In the genomic region with DNA sequence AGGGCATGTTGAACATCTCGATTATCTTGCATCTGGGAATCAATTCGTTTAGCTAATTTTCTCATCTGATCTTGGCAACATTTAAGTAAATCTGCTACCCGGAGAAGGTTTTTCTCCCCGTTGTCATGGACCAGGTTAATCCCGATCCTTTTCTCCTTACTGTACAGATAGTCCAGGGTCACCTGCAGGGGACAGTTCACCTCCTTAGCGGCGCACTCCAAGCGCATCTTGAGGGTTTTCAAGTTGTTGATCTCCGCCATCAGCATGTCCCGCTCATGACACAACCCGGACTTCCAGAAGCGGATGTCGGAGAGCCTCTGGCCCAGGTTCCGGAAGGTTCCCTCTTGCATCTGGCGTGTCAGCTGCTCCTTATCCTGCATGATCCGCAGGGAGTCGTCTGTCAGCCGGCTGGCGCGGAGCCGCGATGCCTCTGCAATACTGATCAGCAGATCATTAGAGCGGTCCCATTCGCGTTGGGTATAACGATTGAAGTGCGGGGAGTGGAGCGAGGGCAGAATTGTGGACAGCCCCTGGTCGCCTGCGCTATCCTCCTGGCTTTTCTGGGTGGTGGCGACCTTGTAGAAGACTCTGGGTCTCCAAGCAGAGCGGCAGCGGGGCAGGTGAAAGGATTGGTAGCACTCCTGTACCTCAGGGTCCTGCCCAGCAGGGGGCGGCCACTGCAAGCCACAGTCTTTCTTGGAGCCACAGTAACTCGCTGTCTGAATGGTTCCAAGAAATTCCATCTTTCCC, we compare ENCODE assay signal across 8 mouse cellular contexts. TPM values are rescaled to one million over a fixed set of nuclear protein-coding genes. Genes with fewer than 3 reads are reported as not detected.
A peak's percentile ranks its signal among the peaks of the same experiment; 100 is the strongest.
DNase-seq lines count a peak whose midpoint lies in the region; ATAC-seq and TF ChIP-seq lines count a peak whose summit lies in the region.

No protein-coding gene starts in this region.

- H3K27me3 ChIP-seq in megakaryocyte, embryonic 14.5 days (replicated peaks): peaks cover 13% of the 10 kb centered on the region

- DNase-seq in gastrocnemius, postnatal 14 days: peak; percentile 78
- DNase-seq in left cerebral cortex, adult 8-10 months (ENCODE audit: low spot score in 2 of 2): peak; percentile 70 to 85
- peak; percentile 75 to 81 for DNase-seq in right cerebral cortex, postnatal 10 days (ENCODE audit: low spot score in 2 of 2)
- peak; percentile 80 for DNase-seq in urinary bladder, postnatal 25 days (ENCODE audit: low spot score)

- H3K27ac ChIP-seq in cortical plate, adult 2 months (ENCODE audit: insufficient read depth, low read length): no peak overlapping the region

- ATAC-seq in activated CD4-positive, CD25-positive, alpha-beta regulatory T cell, adult 4 months: peak; percentile 83
- peak; percentile 77 for ATAC-seq in inflammation-experienced regulatory T-cells, adult 6 months

- peak overlapping the region; percentile 58 for H3K4me3 ChIP-seq in cortical plate, adult 2 months (ENCODE audit: insufficient read depth, low read length)
- peak overlapping the region; percentile 87 for H3K4me3 ChIP-seq in megakaryocyte, embryonic 14.5 days (replicated peaks)

- no peaks in the 10 kb centered on the region for H3K36me3 ChIP-seq in megakaryocyte, embryonic 14.5 days (replicated peaks; ENCODE audit: low read length)

- no peaks in the 10 kb centered on the region for H3K4me1 ChIP-seq in cortical plate, adult 2 months (ENCODE audit: control insufficient read depth, insufficient read depth, low read length)
- peaks cover 8% of the 10 kb centered on the region for H3K4me1 ChIP-seq in megakaryocyte, embryonic 14.5 days

- peaks cover 9% of the 10 kb centered on the region for H3K9me3 ChIP-seq in megakaryocyte, embryonic 14.5 days

- TF ChIP-seq CTCF in cortical plate, adult 2 months (IDR thresholded peaks at IDR 0.05; ENCODE audit: extremely low read depth, insufficient read depth, low read length): peak; percentile 63

- no peak for TF ChIP-seq POLR2A in cortical plate, adult 2 months (IDR thresholded peaks at IDR 0.05; ENCODE audit: extremely low read depth, insufficient read depth, low read length)

- intact Hi-C loops in gastrocnemius, postnatal 14 days (cut with DNase I; ENCODE audit: low total_unique reads): loop anchor here (5.0 to 10.0 kb wide), 2 partner anchors 280 to 382 kb away; a partner anchor contains a TSS

RNA-seq across cellular contexts. Expression of a gene that starts 7.4 kb away (rescaled TPM):
- polyA plus RNA-seq in activated CD4-positive, CD25-positive, alpha-beta regulatory T cell, adult 4 months (2017; shearing (Covaris generic)): under 1 TPM in 1 of 2 experiments, not detected in 1; 0.22 TPM
- polyA plus RNA-seq in cortical plate, adult 2 months (2012; rRNA removed): 6.2 and 7.6 TPM in 2 replicates
- 1 to 10 TPM in 1 of 2 experiments, not detected in 1; 1.2 TPM for total RNA-seq in gastrocnemius, postnatal 14 days (2021)
- polyA plus RNA-seq in inflammation-experienced regulatory T-cells, adult 6 months (2017; shearing (Covaris generic)): not detected
- total RNA-seq in left cerebral cortex, adult 8-10 months (2022): 1 to 10 TPM; 5.0 to 7.8 (median 7.2) TPM
- not detected in 2 replicates for polyA plus RNA-seq in megakaryocyte, embryonic 14.5 days (2012; ENCODE audit: insufficient read depth, low replicate concordance)

RNA-seq across cellular contexts. Expression of a gene that starts 11.3 kb away (rescaled TPM):
- polyA plus RNA-seq in activated CD4-positive, CD25-positive, alpha-beta regulatory T cell, adult 4 months (2017; shearing (Covaris generic)): 1 to 10 TPM; 1.6 to 2.5 TPM
- 21.3 and 21.8 TPM in 2 replicates for polyA plus RNA-seq in cortical plate, adult 2 months (2012; rRNA removed)
- total RNA-seq in gastrocnemius, postnatal 14 days (2021): 1 to 10 TPM; 2.9 to 3.1 TPM
- polyA plus RNA-seq in inflammation-experienced regulatory T-cells, adult 6 months (2017; shearing (Covaris generic)): 1 to 10 TPM; 1.1 to 1.3 (median 1.1) TPM
- total RNA-seq in left cerebral cortex, adult 8-10 months (2022): 10 to 100 TPM; 43.3 to 47.7 (median 45.6) TPM
- 5.6 and 7.0 TPM in 2 replicates for polyA plus RNA-seq in megakaryocyte, embryonic 14.5 days (2012; ENCODE audit: insufficient read depth, low replicate concordance)

RNA-seq across cellular contexts. Expression of a gene that starts 15.1 kb away (rescaled TPM):
- 10 to 100 TPM; 26.7 to 38.7 TPM for polyA plus RNA-seq in activated CD4-positive, CD25-positive, alpha-beta regulatory T cell, adult 4 months (2017; shearing (Covaris generic))
- 68.7 and 71.2 TPM in 2 replicates for polyA plus RNA-seq in cortical plate, adult 2 months (2012; rRNA removed)
- 10 to 100 TPM; 26.6 to 33.8 TPM for total RNA-seq in gastrocnemius, postnatal 14 days (2021)
- polyA plus RNA-seq in inflammation-experienced regulatory T-cells, adult 6 months (2017; shearing (Covaris generic)): 10 to 100 TPM; 32.8 to 35.6 (median 33.4) TPM
- 100 to 1,000 TPM; 102 to 105 (median 104) TPM for total RNA-seq in left cerebral cortex, adult 8-10 months (2022)
- 2.2 and 2.4 TPM in 2 replicates for polyA plus RNA-seq in megakaryocyte, embryonic 14.5 days (2012; ENCODE audit: insufficient read depth, low replicate concordance)
